Mouse (Mus musculus): ENCODE data around the gene Wap.

- TF ChIP-seq CTCF (IDR thresholded peaks at IDR 0.05; ENCODE audit: low read depth) (no peak), EP300 (optimal IDR thresholded peaks at IDR 0.05) (no peak)
These were observed 12.1 kb upstream of the Wap start for GRCm38 (mm10) chr11:6650519-6650918.

Data from stomach, postnatal 0 days (tissue).